Mouse (Mus musculus) myocyte (in vitro differentiated cells): Measurements from ENCODE around the gene Dynlt1f.
"Not testable (repeated sequence)": the region's sequence is repeated elsewhere in the genome, so short reads cannot be mapped to it uniquely, and the experiment has no call there.

Experiments used
- MAX ChIP-seq: IDR thresholded peaks from one replicate; pipeline ENCODE4 v1.6.1; 2011; ENCODE audit warnings: low read depth, mild to moderate bottlenecking, control low read depth
- MYOG ChIP-seq, 3 experiments: IDR thresholded peaks; one replicate each; pipeline ENCODE4 v1.6.1; 2011; ENCODE audit warnings: control low read depth in 2 of 3, low read depth in 2 of 3, mild to moderate bottlenecking in 2 of 3; ENCODE audit not compliant: insufficient read length in 2 of 3, control insufficient read depth in 1 of 3, insufficient read depth in 1 of 3
- POLR2A ChIP-seq: IDR thresholded peaks from one replicate; pipeline ENCODE4 v1.6.1; 2011; ENCODE audit warnings: low read depth, mild to moderate bottlenecking, control low read depth, moderate library complexity; ENCODE audit not compliant: insufficient read length
- POLR2AphosphoS2 ChIP-seq: IDR thresholded peaks from one replicate; pipeline ENCODE4 v1.6.1; 2011; ENCODE audit warnings: low read depth, control low read depth; ENCODE audit not compliant: insufficient read length
- REST ChIP-seq: IDR thresholded peaks from one replicate; pipeline ENCODE4 v1.6.1; 2011; ENCODE audit warnings: mild to moderate bottlenecking, control low read depth, moderate library complexity; ENCODE audit not compliant: insufficient read depth, insufficient read length
- SRF ChIP-seq: IDR thresholded peaks from one replicate; pipeline ENCODE4 v1.6.1; 2011; ENCODE audit warnings: low read depth; ENCODE audit not compliant: control insufficient read depth, insufficient read length
- TCF12 ChIP-seq: IDR thresholded peaks from one replicate; pipeline ENCODE4 v1.6.1; 2011; ENCODE audit warnings: mild to moderate bottlenecking, control low read depth; ENCODE audit not compliant: poor library complexity, insufficient read depth, severe bottlenecking
- TCF3 ChIP-seq: IDR thresholded peaks from one replicate; pipeline ENCODE4 v1.6.1; 2011; ENCODE audit warnings: low read depth, control low read depth; ENCODE audit not compliant: insufficient read length
- USF1 ChIP-seq: IDR thresholded peaks from one replicate; pipeline ENCODE4 v1.6.1; 2011; ENCODE audit warnings: low read depth, mild to moderate bottlenecking, control low read depth, moderate library complexity

DNA sequence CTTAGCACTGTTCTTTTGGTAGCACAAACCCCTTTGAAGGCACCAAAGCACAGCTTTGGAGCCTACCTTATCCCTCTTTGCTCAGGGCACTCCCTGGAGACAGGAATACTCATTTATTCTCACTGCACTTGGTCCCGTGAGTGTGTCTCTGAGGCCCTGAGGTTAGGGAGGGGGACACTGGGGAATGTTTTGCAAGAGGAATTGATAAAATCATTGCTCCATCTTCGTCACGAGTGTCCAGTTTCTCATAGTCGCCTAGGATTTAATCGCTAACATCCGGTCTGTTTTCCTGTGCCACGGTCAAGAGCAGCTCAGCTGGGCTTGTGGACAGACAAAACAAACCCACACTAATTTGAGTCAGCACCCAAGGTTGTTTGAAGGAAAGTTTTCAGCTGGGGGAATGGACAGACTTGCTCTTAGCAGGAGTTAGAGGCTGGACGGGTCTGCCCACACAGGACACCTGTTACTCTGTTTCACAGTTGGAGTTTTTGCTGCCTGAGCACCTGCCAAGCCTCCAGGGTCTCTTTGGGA lies 29.7 kb upstream of the Dynlt1f start:
- not testable (repeated sequence) for TF ChIP-seq TCF12; MYOG (IDR thresholded peaks at IDR 0.05; ENCODE audit: control insufficient read depth in 1 of 3, insufficient read depth in 1 of 3, insufficient read length in 2 of 3, low read depth in 2 of 3); POLR2AphosphoS2; TCF3; POLR2A; USF1; REST; MAX; SRF
